Mouse (Mus musculus) midbrain, embryonic 13.5 days (tissue): ENCODE data around the gene Dusp27. TPM values are rescaled to one million over a fixed set of nuclear protein-coding genes. Genes with fewer than 3 reads are reported as not detected.
A peak's percentile ranks its signal among the peaks of the same experiment; 100 is the strongest.

Source experiments
- ATAC-seq: fragments of 200-750 bp; cut with Nextera tagmentation; 2 replicates; pipeline ENCODE4 v1.8.0; 2017; ENCODE audit warnings: mild to moderate bottlenecking, moderate TSS enrichment, moderate library complexity
- H3K27ac ChIP-seq: fragments of 300-500 bp; sonication (generic); 2 replicates; pipeline ENCODE4 v1.5.1; 2015; ENCODE audit warnings: inconsistent platforms, mild to moderate bottlenecking, moderate library complexity
- H3K27me3 ChIP-seq: fragments of 300-500 bp; sonication (generic); 2 replicates; pipeline ENCODE4 v1.6.1; 2015; ENCODE audit warnings: mild to moderate bottlenecking, inconsistent platforms
- H3K36me3 ChIP-seq: fragments of 300-500 bp; sonication (generic); 2 replicates; pipeline ENCODE4 v1.6.1; 2015; ENCODE audit warnings: mild to moderate bottlenecking, inconsistent platforms
- H3K4me1 ChIP-seq: fragments of 300-500 bp; sonication (generic); replicated peaks from 2 replicates; pipeline ENCODE4 v1.6.1; 2015; ENCODE audit warnings: inconsistent platforms
- H3K4me2 ChIP-seq: fragments of 300-500 bp; sonication (generic); replicated peaks from 2 replicates; pipeline ENCODE4 v1.6.1; 2015; ENCODE audit warnings: moderate library complexity, mild to moderate bottlenecking, inconsistent platforms
- H3K4me3 ChIP-seq: fragments of 300-500 bp; sonication (generic); replicated peaks from 2 replicates; pipeline ENCODE4 v1.5.1; 2015; ENCODE audit warnings: mild to moderate bottlenecking, inconsistent platforms
- H3K9ac ChIP-seq: fragments of 300-500 bp; sonication (generic); replicated peaks from 2 replicates; pipeline ENCODE4 v1.6.1; 2015; ENCODE audit warnings: mild to moderate bottlenecking, inconsistent platforms
- H3K9me3 ChIP-seq: fragments of 300-500 bp; sonication (generic); 2 replicates; pipeline ENCODE4 v1.6.1; 2016; ENCODE audit warnings: mild to moderate bottlenecking, inconsistent platforms
- WGBS: fragments of 180-500 bp; shearing (Covaris S2); methylation state at CpG from one replicate; pipeline ENCODE4 v1.1.7; 2015; 5-methylcytosine and 5-hydroxymethylcytosine counted together
- polyA plus RNA-seq: library from polyadenylated mRNA; unstranded; fragments of >200 nt; fragmentation: Nextera tagmentation; extraction: Ambion mirVana; gene quantifications from 2 replicates; pipeline ENCODE4 v1.2.1, GENCODE M21; 2015

Gene Dusp27
- polyA plus RNA-seq, 1 experiment from 2014 or later = 1.2 TPM

GRCm38 (mm10) chr1:166048230-166048911, 79.4 kb downstream of the Dusp27 start:
- H3K4me3 ChIP-seq = peak overlapping the region; percentile 40
- peaks cover 18% of the 10 kb centered on the region for H3K27me3 ChIP-seq
- H3K27ac ChIP-seq = 0 out of 2 replicates have a peak overlapping the region, but pooled peaks have one; percentile 1
- peaks cover 50% of the 10 kb centered on the region for H3K4me1 ChIP-seq
- peak overlapping the region; percentile 50 for H3K9ac ChIP-seq
- under 1% methylated on average over 23 of the region's 23 CpGs for WGBS
- 0 out of 2 replicates have a peak, but pooled peaks have one; percentile 7 for ATAC-seq
- peak overlapping the region; percentile 70 for H3K4me2 ChIP-seq
- no peaks in the 10 kb centered on the region for H3K36me3 ChIP-seq
- no peaks in the 10 kb centered on the region for H3K9me3 ChIP-seq

Other genes starting within 250 kb of the Dusp27 start
- gene Pou2f1, start 125.2 kb downstream of the Dusp27 start, polyA plus RNA-seq = 26.0 and 27.7 TPM in 2 replicates
- gene Gpa33, start 2.3 kb upstream of the Dusp27 start, polyA plus RNA-seq = 0.17 TPM in 1 of 2 replicates, not detected in the other
- not detected in 2 replicates for gene Mael, start 110.8 kb upstream of the Dusp27 start, polyA plus RNA-seq
- 5.3 and 6.5 TPM in 2 replicates for gene Ildr2, start 126.2 kb upstream of the Dusp27 start, polyA plus RNA-seq